Mouse (Mus musculus) MN1 (cell line): ENCODE measurements around the gene Ccr4.
A peak's percentile ranks its signal among the peaks of the same experiment; 100 is the strongest.
"Not testable (repeated sequence)": the region's sequence is repeated elsewhere in the genome, so short reads cannot be mapped to it uniquely, and the experiment has no call there.

ENCODE experiments used
- DNase-seq: peaks from one replicate; pipeline ENCODE4 v3.0.0-alpha.2; 2016; ENCODE audit warnings: low spot score

Ccr4 gene

DNA sequence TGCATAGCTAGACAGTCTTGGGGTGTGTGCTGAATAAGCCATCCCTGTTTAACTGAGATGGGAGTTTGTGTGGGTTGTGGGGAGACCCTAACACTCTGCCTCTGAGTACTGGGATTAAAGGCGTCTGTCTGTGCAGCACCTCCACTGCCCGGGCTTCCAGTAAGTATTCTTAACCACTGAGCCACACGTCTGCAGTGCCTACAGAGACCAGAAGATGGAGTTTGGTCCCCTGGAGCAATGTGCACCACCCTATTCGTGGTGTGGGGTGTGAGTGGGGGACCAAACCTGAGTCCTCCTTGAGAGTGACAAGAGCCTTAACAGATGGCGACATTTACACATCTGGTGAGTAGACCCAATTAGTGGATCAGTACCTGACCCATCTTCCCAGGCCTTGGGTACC lies 17.3 kb upstream of the Ccr4 start:
- DNase-seq: no peak

DNA sequence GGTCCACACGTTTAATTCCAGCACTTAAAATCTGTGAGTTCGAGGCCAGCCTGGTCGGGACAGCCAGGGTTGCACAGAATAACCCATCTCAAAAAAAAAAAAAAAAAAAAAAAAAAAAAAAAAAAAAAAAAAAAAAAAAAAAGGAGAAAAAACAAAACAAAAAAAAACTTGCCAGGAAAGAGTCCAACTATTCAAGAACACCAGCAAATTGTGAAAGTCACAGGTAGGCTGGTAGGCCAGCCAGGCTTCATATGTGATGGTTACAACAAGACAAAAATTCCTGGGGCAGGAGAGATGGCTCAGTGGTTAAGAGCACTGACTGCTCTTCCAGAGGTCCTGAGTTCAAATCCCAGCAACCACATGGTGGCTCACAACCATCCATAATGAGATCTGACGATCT lies 15.8 kb upstream of the Ccr4 start:
- not testable (repeated sequence) for DNase-seq

DNA sequence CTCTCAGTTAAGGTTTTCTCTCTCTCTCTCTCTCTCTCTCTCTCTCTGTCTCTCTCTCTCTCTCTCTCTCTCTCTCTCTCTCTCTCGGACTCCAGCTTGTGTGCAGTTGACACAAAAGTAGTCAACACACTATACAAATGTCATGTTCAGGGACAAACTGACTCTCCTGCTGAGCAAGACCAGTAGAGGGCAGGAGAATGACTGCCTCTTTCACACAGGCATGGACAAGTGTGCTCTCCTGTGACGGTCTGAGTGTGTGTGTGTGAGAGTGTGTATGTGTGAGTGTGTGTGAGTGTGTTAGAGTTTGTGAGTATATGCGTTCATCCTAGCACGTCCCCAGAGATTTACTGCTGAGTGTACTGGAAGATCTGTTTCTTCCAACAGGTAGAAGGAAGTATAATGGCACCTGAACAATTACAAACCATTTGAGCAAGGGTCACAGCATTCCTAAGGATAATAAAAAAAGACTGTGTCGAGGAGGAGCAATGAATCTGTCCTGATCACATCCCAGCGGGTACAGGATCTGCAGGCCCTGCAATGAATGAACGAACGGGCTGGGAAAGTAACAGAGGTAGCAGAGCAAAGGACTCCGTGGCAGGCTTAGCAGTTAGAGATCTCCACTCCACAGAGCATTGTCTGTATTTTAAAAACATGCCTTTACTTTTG lies 14.2 kb upstream of the Ccr4 start:
- DNase-seq: no peak

DNA sequence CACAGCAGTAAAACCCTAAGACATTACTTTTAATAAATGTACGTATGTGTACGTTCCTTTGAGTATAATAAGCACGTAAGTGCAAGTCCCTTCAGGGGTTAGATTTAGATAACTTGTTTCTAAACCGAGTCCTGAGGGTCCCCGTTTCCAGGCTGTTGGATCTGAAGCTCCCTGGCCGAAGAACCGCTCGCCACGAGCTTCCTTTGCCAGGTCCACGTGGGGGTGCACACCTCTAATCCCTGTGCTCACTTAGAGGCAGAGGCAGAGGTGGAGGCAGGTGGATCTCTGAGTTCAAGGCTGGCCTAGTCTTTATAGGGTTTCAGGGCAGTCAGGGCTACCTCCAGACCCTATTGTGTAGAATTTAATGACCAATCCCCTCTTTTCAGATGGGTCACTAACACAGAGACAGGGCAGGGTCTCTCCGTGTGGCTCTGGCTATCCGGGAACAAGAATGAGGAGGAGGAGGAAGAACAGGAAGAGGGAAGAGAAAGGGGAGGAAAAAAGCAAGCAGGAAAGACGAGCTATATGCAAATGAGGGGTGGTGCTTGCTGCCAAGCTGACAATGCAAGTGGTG lies 13.3 kb upstream of the Ccr4 start:
- DNase-seq: no peak

DNA sequence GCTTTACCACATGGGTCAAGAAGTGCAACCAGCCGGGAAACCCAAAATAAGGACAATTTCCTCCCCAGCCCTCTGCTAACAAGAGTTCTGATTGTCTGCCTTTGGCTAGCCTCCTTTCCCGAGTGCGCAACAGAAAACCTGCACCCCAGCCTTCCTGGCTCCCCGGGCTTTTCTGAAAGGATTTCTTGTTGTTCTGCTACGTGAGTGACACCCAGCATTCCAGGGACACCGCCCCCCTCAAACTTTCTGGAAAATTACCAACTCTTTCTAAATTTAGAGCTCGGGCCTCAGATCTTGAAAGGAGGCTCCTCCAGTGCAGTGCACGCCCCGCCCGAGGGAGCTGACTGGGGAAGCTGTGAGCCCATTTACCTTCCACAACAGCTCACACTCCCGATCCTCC lies 10.6 kb upstream of the Ccr4 start, which contains the start of gene C130032M10Rik:
C130032M10Rik (plus strand) TSS at position 334 of the 400 bp plus-strand sequence.
- DNase-seq: no peak

DNA sequence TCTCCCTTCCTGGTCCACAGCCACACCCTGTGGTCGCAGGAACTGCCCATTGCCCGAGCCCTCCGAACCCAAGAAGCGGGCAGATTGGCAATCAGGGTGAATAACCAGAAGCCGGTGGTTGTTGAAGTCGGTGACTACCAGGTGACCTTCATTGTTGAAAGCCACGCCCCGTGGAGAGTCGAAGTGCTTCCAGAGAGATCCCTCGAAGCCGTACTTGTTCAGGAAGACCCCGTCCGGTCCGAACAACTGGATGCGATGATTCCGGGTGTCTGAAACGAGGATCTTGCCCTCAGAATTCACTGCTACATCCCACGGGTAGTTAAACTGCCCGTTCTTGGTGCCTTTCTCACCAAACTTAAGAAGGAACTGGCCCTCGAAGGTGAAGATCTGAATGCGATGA lies 8.1 kb upstream of the Ccr4 start:
- DNase-seq: no peak

DNA sequence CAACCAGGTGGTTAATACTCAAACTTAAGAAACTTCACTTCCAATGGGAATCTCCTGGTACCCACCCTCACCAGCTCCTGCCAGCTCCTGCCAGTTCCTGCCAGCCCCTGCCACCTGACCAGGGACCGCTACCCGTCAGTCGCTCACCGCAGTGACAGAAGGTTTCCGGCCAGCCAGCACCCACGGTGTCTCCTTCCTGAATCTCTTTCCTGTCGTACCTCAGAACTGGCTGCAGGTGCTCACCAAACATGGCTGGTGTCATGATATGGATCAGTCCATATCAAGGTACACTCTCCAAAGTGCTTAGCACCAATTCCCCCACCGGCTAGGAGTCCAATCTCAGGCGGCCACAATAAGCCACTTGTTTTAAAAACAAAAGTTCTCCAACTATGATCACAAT lies 5.1 kb upstream of the Ccr4 start:
- no peak for DNase-seq

DNA sequence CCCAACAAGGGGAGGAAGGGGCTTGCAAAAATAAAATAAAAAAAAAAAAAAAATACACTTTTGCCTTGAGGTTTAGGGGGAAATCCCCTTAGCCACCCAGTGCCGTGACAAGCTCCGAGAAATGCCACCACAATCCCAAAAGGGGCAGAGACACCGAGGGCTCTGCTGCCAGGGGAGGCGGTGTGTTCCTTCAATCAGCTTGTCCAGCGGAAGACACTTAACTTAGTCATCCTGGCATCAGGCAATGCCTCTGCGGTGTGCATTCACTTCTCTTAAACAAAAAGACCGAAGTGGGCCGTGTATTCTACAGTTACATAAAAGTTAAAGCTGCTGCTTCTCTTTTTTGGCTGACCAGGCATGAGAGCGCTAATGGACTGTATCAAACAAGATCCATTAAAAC lies 2.7 kb upstream of the Ccr4 start:
- no peak for DNase-seq

DNA sequence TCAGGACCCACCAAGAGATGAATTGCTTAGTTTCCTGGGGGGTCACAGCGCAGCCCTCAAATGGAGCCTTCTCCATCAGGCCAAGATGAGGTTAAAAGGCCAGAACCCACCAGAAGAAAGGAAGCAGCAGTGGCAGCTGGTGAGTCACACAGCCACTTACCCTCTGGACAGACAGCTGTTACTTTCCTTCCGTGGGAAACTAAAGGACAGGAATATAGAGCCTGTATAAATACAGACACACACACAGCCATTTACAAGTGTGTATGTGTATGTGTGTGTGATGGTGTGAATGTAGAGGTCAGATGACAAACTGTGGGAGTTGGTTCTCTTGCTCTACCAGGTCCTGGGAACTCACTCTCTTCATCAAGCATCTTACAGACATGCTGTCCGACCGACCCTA lies 1.8 kb upstream of the Ccr4 start:
- no peak for DNase-seq

DNA sequence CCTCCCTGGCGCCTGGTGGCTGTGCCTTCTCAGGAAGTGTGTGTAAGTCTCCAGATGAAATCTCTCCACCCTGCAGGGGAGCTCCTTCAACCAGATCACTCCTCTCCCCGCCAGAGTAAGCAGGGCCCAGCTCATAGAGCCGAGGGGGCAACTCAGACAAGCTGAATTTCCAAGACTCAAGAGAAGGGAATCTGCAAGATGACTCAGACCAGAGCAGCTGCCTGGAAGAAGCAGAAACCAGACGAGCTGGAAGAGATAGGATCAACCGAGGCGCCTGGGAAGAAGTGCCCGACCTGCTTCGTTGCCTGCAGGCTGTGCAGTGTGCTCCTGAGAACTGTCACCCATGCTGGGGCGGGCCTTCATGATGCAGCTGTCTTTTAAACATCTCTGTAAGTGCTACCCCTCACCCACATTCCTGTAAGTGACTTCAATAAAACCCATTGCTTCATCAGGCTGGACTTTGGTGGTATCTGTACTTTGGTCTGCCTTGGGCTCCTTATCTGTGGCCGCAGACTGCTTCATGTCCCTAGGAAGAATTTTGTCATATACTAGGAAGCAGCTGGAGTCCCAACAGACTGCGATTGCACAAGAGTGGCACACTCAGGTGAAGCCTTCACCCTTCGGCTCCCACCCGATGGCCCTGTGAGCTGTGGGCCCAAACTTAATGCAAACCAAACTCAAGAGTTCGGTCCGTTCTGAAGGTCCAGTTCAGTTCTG lies 1.8 kb downstream of the Ccr4 start:
- peak; percentile 90 for DNase-seq

DNA sequence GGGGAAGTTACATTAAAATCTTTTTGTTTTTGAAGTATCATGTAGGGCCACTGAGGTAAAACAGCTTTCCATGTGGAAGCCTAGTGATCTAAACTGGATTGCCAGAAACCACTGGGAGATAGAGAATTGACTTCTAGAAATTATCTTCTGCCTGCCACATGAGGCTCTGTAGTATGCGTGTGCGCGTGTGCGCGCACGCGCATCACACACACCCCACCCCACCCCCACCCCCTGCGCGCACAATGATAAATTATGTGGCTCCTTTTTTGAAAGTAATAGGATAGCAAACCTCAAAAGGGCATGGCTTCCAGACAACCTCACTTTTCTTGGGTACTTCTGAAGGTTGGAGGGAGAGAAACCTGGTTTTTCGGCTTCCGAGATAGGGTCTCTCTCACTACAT lies 2.8 kb downstream of the Ccr4 start:
- DNase-seq: peak; percentile 21

DNA sequence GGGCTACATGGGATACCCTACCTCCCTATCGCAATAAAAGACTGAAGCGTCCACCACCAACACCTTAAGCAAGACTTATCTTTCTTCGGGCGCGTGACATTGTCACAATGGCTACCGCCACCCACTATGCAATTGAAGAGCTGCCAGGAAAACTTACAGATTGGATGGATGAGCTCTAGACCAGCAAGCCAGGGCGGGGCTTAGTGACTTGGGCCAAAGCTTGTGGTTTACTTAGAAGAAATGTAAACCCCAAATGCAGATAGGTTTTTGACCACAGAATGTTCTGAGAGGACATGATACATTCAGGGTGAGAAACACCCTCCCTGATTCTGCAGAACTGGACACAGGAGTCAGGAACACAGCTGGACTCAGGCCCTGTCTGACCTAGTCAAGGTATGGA lies 3.6 kb downstream of the Ccr4 start:
- no peak for DNase-seq

DNA sequence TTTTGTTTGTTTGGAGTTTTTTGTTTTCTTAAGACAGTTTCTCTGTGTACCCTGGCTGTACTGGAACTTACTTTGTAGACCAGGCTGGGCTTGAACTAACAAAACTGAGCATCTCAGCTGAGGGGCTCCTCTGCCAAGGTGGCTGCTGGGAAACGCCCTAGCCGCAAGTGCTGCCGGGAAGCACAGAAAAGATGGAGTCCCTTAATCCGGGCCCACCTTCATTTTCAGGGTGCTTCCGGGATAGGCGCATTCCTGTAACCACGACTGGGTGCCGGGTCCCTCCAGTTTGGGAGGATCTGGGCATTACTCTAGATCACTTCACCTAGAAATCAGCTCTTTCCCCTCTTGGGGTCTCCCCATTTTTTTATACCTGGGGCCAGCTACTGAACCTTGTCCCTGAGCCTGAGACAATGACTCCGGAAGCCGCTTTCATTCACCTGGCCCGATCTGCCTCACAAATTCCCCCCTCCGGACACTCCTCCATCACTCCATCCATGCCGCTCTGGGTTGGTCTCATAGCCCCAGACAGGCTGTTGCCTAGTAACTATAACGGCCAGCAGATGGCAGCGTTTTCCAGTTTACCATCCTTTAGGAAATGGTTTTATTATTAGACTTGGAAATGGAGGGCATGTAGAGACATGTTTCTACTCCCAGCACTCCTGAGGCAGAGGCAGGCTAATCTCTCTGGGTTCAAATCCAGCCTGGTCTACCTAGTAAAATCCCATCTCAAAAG lies 4.8 kb downstream of the Ccr4 start:
- DNase-seq: peak; percentile 83

DNA sequence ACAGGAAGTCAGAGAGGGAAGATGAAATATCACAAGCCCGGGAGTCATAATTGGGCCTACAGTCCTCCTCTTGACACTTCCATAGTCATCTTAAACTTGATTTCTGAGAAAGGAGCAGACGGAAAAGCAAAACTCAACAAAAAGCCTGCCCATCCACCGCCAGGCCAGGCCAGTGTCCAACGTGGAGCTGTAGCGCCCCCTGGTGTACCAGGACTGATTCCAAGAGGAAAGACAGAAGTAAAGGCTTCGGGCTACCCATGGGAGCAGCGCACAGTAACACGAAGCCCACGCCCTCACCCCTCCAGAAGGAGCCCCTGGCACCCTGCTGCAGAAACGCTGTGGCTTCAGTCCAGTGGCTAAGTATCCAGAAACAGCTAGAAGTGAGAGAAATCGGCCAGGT lies 6.5 kb downstream of the Ccr4 start:
- DNase-seq: peak; percentile 88

DNA sequence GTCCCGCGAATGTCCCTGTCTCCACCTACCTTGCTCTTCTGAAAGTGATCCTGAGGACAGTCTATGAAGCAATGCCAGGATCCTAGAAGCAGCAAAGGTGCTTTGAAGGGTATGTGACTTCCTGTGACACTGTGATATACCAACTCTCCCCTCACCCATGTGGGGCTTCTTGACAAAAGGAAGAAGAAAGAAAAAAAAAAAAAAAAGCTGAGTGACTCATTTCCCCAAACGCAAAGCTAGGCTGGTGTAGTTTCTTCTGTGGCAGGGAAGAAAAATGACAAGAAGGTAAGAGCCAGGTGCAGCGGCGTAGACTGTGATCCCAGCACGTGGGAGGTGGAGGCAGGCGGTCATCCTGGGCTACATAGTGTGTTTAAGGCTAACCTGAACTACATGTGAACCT lies 8.2 kb downstream of the Ccr4 start:
- DNase-seq: no peak

DNA sequence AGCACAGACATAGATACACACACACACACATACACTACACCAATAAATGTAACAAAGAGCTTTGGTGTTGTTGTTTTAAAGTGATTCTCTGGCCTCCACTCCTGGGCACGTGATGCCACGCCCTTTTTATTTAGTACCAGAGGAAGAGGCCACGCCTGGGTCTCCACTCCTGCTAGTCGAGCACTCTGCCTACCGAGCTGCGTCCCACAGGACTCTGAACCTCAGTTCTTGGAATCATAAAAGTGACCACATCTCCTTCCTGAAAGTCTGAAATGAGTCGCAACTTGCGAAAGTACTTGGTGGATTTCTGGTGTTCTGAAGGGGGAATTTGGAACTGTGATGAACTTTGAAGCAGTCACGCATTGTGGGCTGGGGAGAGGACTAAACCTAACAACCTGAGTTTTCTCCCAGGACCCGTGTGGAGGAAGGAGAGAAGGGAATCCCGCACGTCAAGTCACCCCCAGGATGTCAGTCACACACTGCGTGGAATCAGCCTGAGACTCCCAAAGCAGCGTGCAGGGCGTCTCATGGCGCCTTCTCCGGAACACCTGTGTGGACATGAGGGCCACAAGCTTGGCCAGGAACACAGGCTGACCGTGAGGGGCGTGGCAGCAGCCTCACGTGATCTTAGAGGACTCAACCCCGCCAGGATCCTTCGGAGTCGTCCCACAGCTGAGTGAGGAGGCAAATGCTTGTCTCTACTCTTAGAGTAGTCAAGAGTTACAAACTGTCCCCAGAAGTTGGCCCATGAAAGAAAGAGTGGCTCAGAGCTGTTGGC lies 17.0 kb downstream of the Ccr4 start:
- DNase-seq: no peak

DNA sequence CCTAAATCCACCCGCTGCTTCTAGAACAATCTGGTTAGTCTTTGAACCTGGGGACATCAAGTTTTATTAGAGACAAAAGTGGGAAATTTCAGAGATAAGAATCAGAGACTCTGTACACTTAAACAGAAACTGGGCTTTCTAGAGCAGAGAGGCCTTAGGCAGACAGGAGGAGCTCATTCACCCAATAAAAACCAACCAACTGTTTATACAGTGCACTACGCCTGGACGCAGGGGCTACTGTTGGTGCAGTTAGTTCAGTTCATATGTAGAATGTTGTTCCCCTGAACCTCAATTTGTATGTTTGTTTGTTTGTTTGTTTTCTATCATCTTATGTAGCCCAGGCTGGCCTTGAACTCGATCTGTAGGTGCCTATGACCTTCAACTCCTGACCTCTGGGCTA lies 17.9 kb downstream of the Ccr4 start:
- no peak for DNase-seq

DNA sequence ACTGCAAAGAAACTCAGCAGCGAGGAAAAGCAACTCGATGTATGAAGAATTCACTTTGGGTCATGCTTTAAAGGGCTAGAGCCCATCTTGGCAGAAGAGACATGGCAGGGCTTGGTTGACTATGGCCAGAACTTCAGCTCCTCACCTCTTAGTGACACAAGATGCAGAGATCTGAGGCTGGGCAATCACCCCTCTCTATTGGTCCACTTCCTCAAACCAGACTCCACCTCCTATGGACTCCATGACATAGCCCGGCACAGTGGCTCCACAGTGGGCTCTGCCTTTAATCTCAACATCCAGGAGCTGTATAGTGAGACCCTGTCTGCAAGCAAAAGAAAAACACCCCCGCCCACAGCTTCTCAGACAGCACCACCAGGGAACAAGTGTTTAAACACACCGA lies 19.9 kb downstream of the Ccr4 start:
- no peak for DNase-seq

DNA sequence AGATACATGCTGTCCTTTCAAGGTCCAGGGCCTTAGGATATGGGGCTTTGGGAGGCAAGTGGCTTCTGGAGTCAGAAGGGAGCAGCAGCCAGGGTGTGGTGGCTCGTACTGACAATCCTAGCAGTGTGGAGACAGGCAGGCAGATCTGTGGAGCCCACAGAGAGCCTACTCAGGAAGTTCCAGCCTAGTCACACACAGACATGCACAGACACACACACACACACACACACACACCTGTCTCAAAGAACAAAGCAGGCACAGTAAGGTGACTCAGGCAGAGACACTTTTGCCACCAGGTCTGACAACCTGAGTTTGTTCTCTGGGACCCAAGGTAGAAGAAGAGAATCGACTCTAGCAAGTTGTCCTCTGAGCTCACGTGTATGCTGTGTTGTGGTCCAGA lies 23.8 kb downstream of the Ccr4 start:
- no peak for DNase-seq

DNA sequence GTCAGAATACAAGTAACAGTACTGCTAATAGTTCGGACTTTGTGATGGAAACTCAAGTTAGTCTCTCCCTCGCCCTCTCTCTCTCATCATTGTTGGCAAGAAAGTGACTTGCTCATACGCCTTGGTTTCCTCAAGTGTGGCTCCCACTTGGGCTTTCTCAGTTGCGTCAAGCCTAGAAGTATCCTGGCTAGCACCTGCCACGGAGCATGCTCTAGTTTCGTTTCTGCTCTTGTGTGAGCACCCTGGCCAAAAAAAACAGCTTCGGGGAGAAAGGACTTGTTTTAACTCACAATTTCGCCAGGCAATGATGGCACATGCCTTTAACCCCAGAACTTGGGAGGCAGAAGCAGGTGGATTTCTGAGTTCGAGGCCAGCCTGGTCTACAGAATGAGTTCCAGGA lies 27.7 kb downstream of the Ccr4 start:
- no peak for DNase-seq

DNA sequence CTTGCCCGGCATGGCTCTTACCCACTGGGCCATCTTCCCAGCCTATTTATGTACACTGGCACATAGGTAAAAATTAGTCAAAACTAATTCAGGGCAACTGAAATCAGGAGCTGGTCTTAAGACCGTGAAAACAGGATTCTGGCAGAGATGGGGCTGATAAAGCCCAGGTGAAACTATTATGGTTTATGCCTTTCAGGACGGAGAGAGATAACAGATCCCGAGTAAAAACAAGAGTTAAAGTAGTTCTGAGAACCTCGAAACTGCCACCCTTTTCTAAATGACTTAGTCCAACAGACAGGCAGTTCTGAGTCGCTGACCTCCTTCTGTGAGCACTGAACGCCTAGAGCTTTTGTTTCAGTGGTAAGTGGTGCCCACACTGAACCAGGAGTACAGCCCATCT lies 32.8 kb downstream of the Ccr4 start:
- DNase-seq: no peak

DNA sequence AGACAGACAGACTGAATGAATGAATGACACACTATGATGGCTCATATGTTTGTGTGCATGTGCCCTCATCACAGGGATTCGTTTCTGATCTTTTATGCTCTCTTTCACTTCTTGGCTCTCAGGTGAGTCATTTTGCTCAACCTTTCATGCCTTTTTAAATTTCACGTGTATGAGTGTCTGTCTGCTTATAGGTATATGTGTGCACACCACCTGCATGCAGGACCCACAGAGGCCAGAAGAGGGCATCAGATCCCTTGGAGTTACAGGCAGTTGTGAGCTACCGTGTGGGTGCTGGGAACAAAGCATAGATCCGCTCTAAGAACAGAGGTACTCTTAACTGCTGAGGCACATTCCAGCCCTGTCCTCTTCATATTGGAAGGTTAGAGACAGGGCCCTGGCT lies 36.0 kb downstream of the Ccr4 start:
- DNase-seq: no peak
